Mouse (Mus musculus): ENCODE measurements around the gene Zfp704.
A peak's percentile ranks its signal among the peaks of the same experiment; 100 is the strongest.

Gene Zfp704

DNA sequence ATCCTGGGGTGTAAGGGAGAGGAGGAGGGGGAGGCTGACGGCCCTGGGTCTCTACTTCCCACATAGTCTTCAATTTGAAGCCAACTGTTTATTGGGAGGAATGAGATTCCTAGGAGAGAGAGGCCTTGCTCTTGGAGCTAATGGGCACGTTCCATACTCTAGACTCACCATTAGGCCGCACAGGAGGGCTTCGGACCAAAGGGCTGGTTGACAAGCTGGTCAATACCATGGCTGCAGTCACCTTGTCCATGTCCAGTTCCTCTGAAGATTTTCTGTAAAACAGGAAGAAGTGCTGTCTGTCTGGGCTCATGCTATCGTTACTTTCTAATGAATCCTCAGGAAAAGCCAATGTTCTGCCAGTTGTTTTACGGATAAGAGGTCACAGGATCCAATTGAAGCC, 135.6 kb downstream of the Zfp704 start:
- H3K4me3 ChIP-seq (replicated peaks; ENCODE audit: low read length), result no peak overlapping the region
- no peak for TF ChIP-seq NANOG (IDR thresholded peaks at IDR 0.05; ENCODE audit: borderline replicate concordance, low read length)
- TF ChIP-seq POU5F1 (IDR thresholded peaks at IDR 0.05; ENCODE audit: borderline replicate concordance, low read length), result no peak
- TF ChIP-seq CTCF (conservative IDR thresholded peaks at IDR 0.05; ENCODE audit: low read length), result no peak
- no peaks in the 10 kb centered on the region for H3K27me3 ChIP-seq (ENCODE audit: insufficient read depth, low read length)
- H3K9me3 ChIP-seq (ENCODE audit: low read length), result no peaks in the 10 kb centered on the region
- H3K4me1 ChIP-seq (replicated peaks; ENCODE audit: low read depth, low read length), result peaks cover 16% of the 10 kb centered on the region
- peaks cover 51% of the 10 kb centered on the region for H3K36me3 ChIP-seq (ENCODE audit: insufficient read depth, low read length)

DNA sequence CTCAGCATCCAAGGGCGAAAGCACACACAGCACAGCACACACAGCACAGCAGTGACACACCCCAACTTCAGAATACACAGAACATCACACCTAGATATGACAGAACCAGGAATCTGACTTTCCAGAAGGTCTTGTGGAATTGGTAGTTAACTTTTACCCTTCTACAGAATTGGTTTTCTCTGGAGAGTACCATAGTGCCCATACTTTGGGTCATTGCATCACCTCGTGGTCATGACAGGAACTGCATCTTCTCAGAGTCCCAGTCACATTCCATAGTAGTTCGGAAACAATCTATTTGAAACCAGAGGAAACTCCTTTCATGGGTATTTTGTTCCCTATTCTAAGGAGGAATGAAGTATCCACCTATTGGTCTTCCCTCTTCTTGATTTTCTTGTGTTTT, 143.6 kb downstream of the Zfp704 start:
- H3K4me1 ChIP-seq (replicated peaks; ENCODE audit: low read depth, low read length), result peaks cover 18% of the 10 kb centered on the region
- no peak overlapping the region for H3K4me3 ChIP-seq (replicated peaks; ENCODE audit: low read length)
- TF ChIP-seq CTCF (conservative IDR thresholded peaks at IDR 0.05; ENCODE audit: low read length) (peak; percentile 96), NANOG (IDR thresholded peaks at IDR 0.05; ENCODE audit: borderline replicate concordance, low read length) (no peak), POU5F1 (IDR thresholded peaks at IDR 0.05; ENCODE audit: borderline replicate concordance, low read length) (no peak)
- H3K9me3 ChIP-seq (ENCODE audit: low read length), result no peaks in the 10 kb centered on the region
- H3K36me3 ChIP-seq (ENCODE audit: insufficient read depth, low read length), result peaks cover 84% of the 10 kb centered on the region
- H3K27me3 ChIP-seq (ENCODE audit: insufficient read depth, low read length), result no peaks in the 10 kb centered on the region

DNA sequence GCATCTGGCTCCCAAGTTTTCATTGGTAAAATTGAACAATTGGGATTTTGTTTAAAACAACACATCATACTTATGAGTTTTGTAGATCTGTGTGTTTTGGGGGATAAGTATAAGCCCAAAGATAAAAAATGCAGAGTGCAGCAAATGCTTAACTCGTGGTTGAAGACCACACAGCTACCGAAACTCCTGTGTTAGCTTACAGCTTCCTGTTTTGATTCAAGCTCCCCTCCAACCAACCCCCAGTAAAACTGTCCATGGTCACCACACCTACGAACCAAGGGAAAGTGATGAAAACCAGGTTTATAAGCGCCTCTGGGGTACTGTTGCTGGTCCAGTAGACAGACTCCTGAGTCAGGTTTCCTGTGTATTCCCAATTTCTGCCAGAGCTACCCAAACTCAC, 144.2 kb downstream of the Zfp704 start:
- no peaks in the 10 kb centered on the region for H3K27me3 ChIP-seq (ENCODE audit: insufficient read depth, low read length)
- H3K36me3 ChIP-seq (ENCODE audit: insufficient read depth, low read length), result peaks cover 85% of the 10 kb centered on the region
- no peaks in the 10 kb centered on the region for H3K9me3 ChIP-seq (ENCODE audit: low read length)
- no peak overlapping the region for H3K4me3 ChIP-seq (replicated peaks; ENCODE audit: low read length)
- H3K4me1 ChIP-seq (replicated peaks; ENCODE audit: low read depth, low read length), result peaks cover 13% of the 10 kb centered on the region
- TF ChIP-seq POU5F1 (IDR thresholded peaks at IDR 0.05; ENCODE audit: borderline replicate concordance, low read length) (no peak), NANOG (IDR thresholded peaks at IDR 0.05; ENCODE audit: borderline replicate concordance, low read length) (no peak), CTCF (conservative IDR thresholded peaks at IDR 0.05; ENCODE audit: low read length) (no peak)

DNA sequence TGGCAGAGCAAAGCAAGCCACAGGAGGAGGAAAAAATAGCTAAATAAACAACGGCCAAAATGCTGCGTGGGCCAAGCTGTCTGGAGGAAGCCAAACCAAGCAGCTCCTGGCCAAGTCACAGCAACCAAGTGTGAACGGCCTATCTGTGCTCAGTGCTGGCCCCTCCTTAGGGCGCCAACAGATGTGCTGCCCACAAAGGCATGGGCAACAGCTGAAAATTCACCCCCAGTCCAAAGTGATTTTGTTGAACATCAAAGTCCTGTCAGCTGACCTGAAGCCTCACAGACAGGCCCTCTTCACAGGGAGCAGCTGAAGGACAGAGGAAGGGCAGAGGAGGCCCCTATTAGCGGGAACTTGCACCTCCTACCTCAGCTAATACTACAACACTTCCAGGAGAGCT, 148.2 kb downstream of the Zfp704 start:
- H3K4me3 ChIP-seq (replicated peaks; ENCODE audit: low read length), result no peak overlapping the region
- no peak for TF ChIP-seq CTCF (conservative IDR thresholded peaks at IDR 0.05; ENCODE audit: low read length)
- no peak for TF ChIP-seq NANOG (IDR thresholded peaks at IDR 0.05; ENCODE audit: borderline replicate concordance, low read length)
- TF ChIP-seq POU5F1 (IDR thresholded peaks at IDR 0.05; ENCODE audit: borderline replicate concordance, low read length), result no peak
- H3K36me3 ChIP-seq (ENCODE audit: insufficient read depth, low read length), result peaks cover 60% of the 10 kb centered on the region
- H3K4me1 ChIP-seq (replicated peaks; ENCODE audit: low read depth, low read length), result peaks cover 13% of the 10 kb centered on the region
- no peaks in the 10 kb centered on the region for H3K27me3 ChIP-seq (ENCODE audit: insufficient read depth, low read length)
- no peaks in the 10 kb centered on the region for H3K9me3 ChIP-seq (ENCODE audit: low read length)

DNA sequence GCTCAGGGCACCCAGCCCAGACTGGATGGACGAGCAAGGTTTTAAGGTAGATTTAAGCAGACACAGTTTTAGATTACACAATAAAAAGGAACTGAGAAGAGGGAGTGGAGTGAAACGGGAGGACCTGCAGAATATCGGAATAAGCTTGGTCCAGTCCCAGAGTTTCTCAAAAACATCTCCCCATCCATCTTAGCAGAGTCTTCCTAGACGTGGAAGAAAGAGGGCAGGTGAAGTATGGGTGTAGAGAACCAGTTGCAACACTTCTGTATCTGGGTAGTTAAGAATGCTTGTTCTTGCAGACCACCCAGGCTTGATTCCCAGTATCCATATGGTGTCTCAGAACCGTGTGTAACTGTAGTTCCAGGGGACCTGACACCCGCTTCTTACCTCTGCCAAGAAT, 149.6 kb downstream of the Zfp704 start:
- Histone ChIP-seq H3K4me3 (replicated peaks; ENCODE audit: low read length) (no peak overlapping the region), H3K4me1 (replicated peaks; ENCODE audit: low read depth, low read length) (peaks cover 20% of the 10 kb centered on the region), H3K9me3 (ENCODE audit: low read length) (no peaks in the 10 kb centered on the region), H3K36me3 (ENCODE audit: insufficient read depth, low read length) (peaks cover 56% of the 10 kb centered on the region), H3K27me3 (ENCODE audit: insufficient read depth, low read length) (no peaks in the 10 kb centered on the region)
- no peak for TF ChIP-seq NANOG (IDR thresholded peaks at IDR 0.05; ENCODE audit: borderline replicate concordance, low read length)
- TF ChIP-seq POU5F1 (IDR thresholded peaks at IDR 0.05; ENCODE audit: borderline replicate concordance, low read length), result no peak
- TF ChIP-seq CTCF (conservative IDR thresholded peaks at IDR 0.05; ENCODE audit: low read length), result no peak

DNA sequence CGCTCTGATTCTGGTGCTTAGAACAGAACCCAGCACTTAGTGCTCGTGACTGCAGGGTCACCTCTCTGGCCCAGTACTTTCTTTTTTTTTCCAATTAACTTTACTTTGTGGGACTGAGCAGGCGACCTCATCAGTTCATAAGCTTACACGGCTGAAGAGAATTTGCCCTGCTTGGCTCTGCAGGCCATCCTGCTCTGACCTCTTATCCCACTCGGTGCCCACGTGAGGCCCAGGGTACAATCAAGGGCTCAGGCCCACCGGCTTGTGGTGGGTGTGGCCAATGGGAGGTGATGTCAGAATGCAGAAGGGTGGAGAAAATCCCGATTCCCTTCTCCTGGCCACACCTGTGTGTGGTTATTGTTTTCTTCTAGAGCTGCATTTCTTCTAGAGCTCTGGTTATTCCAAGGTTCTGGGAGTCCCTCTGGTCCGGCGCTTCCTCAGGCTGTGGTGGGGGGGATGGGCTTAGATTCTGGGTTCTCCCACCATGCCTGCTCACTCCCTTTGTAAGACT, 153.4 kb downstream of the Zfp704 start:
- Histone ChIP-seq H3K27me3 (ENCODE audit: insufficient read depth, low read length) (no peaks in the 10 kb centered on the region), H3K36me3 (ENCODE audit: insufficient read depth, low read length) (peaks cover 38% of the 10 kb centered on the region), H3K4me1 (replicated peaks; ENCODE audit: low read depth, low read length) (peaks cover 25% of the 10 kb centered on the region), H3K9me3 (ENCODE audit: low read length) (no peaks in the 10 kb centered on the region), H3K4me3 (replicated peaks; ENCODE audit: low read length) (no peak overlapping the region)
- TF ChIP-seq NANOG (IDR thresholded peaks at IDR 0.05; ENCODE audit: borderline replicate concordance, low read length) (no peak), CTCF (conservative IDR thresholded peaks at IDR 0.05; ENCODE audit: low read length) (no peak), POU5F1 (IDR thresholded peaks at IDR 0.05; ENCODE audit: borderline replicate concordance, low read length) (no peak)

DNA sequence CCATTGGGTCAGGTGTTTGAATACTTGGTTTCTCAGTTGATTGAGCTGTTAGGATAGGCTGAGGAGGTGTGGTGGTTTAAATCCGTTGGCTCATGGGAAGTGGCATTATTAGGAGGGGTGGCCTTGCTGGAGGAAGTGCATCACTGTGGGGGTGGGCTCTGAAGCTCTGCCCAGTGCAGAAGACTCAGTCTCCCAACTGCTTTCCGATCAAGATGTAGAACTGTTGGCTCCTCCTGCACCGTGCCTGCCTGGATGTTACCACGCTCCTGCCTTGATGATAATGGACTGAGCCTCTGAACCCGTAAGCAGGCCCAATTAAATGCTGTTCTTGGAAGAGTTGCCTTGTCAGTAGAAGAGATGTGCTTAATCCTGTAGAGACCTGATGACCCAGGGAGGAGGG, 154.5 kb downstream of the Zfp704 start:
- Histone ChIP-seq H3K36me3 (ENCODE audit: insufficient read depth, low read length) (peaks cover 27% of the 10 kb centered on the region), H3K4me1 (replicated peaks; ENCODE audit: low read depth, low read length) (peaks cover 25% of the 10 kb centered on the region), H3K27me3 (ENCODE audit: insufficient read depth, low read length) (no peaks in the 10 kb centered on the region), H3K4me3 (replicated peaks; ENCODE audit: low read length) (no peak overlapping the region), H3K9me3 (ENCODE audit: low read length) (no peaks in the 10 kb centered on the region)
- TF ChIP-seq NANOG (IDR thresholded peaks at IDR 0.05; ENCODE audit: borderline replicate concordance, low read length), result no peak
- TF ChIP-seq CTCF (conservative IDR thresholded peaks at IDR 0.05; ENCODE audit: low read length), result no peak
- TF ChIP-seq POU5F1 (IDR thresholded peaks at IDR 0.05; ENCODE audit: borderline replicate concordance, low read length), result no peak

DNA sequence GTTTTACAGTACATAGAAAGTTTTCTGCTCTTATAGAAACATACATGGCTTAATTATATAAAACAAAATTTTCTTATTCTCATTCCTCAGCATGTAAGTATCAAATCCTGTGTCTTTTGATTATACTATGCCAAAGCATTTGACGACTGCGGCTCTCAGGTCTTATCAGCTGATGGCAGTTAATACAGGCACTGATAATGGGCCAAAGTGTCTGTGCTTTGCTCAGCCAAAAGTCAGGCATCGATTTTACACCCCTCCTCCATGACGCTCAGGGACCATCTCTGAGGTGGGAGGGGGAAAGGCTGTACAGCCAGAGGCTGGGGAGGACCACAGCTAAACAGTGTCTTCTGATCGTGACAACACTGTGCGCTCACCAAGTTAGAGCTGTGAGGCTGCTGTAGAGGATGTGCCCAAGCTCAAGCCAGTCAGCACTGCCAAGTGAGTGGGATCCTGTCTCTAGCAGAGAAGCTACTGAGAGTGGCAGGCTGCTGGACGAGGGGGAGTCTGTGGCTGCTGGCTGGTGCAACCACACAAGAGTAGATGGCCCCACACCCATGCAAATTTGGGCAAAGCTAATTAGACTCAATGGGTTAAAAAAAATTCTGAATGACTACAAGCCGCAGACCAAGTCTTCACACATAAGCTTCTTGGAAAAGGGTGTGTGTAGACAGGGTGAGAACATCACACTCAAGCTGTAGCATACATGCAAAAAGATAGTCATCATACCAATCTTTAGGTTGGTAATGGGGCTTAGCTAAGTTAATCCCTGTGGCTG, 155.1 kb downstream of the Zfp704 start:
- TF ChIP-seq CTCF (conservative IDR thresholded peaks at IDR 0.05; ENCODE audit: low read length), result no peak
- no peak for TF ChIP-seq POU5F1 (IDR thresholded peaks at IDR 0.05; ENCODE audit: borderline replicate concordance, low read length)
- no peak for TF ChIP-seq NANOG (IDR thresholded peaks at IDR 0.05; ENCODE audit: borderline replicate concordance, low read length)
- Histone ChIP-seq H3K9me3 (ENCODE audit: low read length) (no peaks in the 10 kb centered on the region), H3K4me3 (replicated peaks; ENCODE audit: low read length) (no peak overlapping the region), H3K27me3 (ENCODE audit: insufficient read depth, low read length) (no peaks in the 10 kb centered on the region), H3K4me1 (replicated peaks; ENCODE audit: low read depth, low read length) (peaks cover 25% of the 10 kb centered on the region), H3K36me3 (ENCODE audit: insufficient read depth, low read length) (peaks cover 26% of the 10 kb centered on the region)
